Mouse (Mus musculus) myocyte (in vitro differentiated cells): ENCODE results near the gene Sh3bp4. TPM values are rescaled to one million over a fixed set of nuclear protein-coding genes. Genes with fewer than 3 reads are reported as not detected.

Experiments
- H3K27me3 ChIP-seq: one replicate; pipeline ENCODE4 v1.6.1; 2011; ENCODE audit not compliant: control insufficient read depth, insufficient read depth, insufficient read length
- H3K36me3 ChIP-seq: one replicate; pipeline ENCODE4 v1.6.1; 2011; ENCODE audit not compliant: control insufficient read depth, insufficient read depth
- H3K4me2 ChIP-seq: one replicate; pipeline ENCODE4 v1.6.1; 2011; ENCODE audit warnings: low read depth, control low read depth
- H3K4me3 ChIP-seq: one replicate; pipeline ENCODE4 v1.5.1; 2011; ENCODE audit warnings: mild to moderate bottlenecking, control low read depth, moderate library complexity
- H3K79me2 ChIP-seq: one replicate; pipeline ENCODE4 v1.6.1; 2011; ENCODE audit not compliant: control insufficient read depth, insufficient read depth
- H3ac ChIP-seq: one replicate; pipeline ENCODE4 v1.6.1; 2011; ENCODE audit not compliant: control insufficient read depth, insufficient read length
- CEBPB ChIP-seq: IDR thresholded peaks from 2 replicates; pipeline ENCODE4 v1.6.1; 2011; ENCODE audit warnings: mild to moderate bottlenecking, moderate library complexity; ENCODE audit not compliant: poor library complexity, insufficient read depth, severe bottlenecking
- E2F4 ChIP-seq: IDR thresholded peaks from one replicate; pipeline ENCODE4 v1.6.1; 2011; ENCODE audit warnings: mild to moderate bottlenecking, control low read depth, moderate library complexity; ENCODE audit not compliant: insufficient read depth
- MAX ChIP-seq: IDR thresholded peaks from one replicate; pipeline ENCODE4 v1.6.1; 2011; ENCODE audit warnings: low read depth, mild to moderate bottlenecking, control low read depth
- MYOD1 ChIP-seq, 3 experiments: IDR thresholded peaks; one replicate each; pipeline ENCODE4 v1.6.1; 2011; ENCODE audit warnings: control low read depth in 2 of 3, low read depth in 2 of 3, mild to moderate bottlenecking in 2 of 3, moderate library complexity in 1 of 3; ENCODE audit not compliant: insufficient read length in 2 of 3, control insufficient read depth in 1 of 3
- MYOG ChIP-seq, 3 experiments: IDR thresholded peaks; one replicate each; pipeline ENCODE4 v1.6.1; 2011; ENCODE audit warnings: control low read depth in 2 of 3, low read depth in 2 of 3, mild to moderate bottlenecking in 2 of 3; ENCODE audit not compliant: insufficient read length in 2 of 3, control insufficient read depth in 1 of 3, insufficient read depth in 1 of 3
- POLR2A ChIP-seq: IDR thresholded peaks from one replicate; pipeline ENCODE4 v1.6.1; 2011; ENCODE audit warnings: low read depth, mild to moderate bottlenecking, control low read depth, moderate library complexity; ENCODE audit not compliant: insufficient read length
- POLR2AphosphoS2 ChIP-seq: IDR thresholded peaks from one replicate; pipeline ENCODE4 v1.6.1; 2011; ENCODE audit warnings: low read depth, control low read depth; ENCODE audit not compliant: insufficient read length
- REST ChIP-seq: IDR thresholded peaks from one replicate; pipeline ENCODE4 v1.6.1; 2011; ENCODE audit warnings: mild to moderate bottlenecking, control low read depth, moderate library complexity; ENCODE audit not compliant: insufficient read depth, insufficient read length
- SRF ChIP-seq: IDR thresholded peaks from one replicate; pipeline ENCODE4 v1.6.1; 2011; ENCODE audit warnings: low read depth; ENCODE audit not compliant: control insufficient read depth, insufficient read length
- TCF12 ChIP-seq: IDR thresholded peaks from one replicate; pipeline ENCODE4 v1.6.1; 2011; ENCODE audit warnings: mild to moderate bottlenecking, control low read depth; ENCODE audit not compliant: poor library complexity, insufficient read depth, severe bottlenecking
- TCF3 ChIP-seq: IDR thresholded peaks from one replicate; pipeline ENCODE4 v1.6.1; 2011; ENCODE audit warnings: low read depth, control low read depth; ENCODE audit not compliant: insufficient read length
- USF1 ChIP-seq: IDR thresholded peaks from one replicate; pipeline ENCODE4 v1.6.1; 2011; ENCODE audit warnings: low read depth, mild to moderate bottlenecking, control low read depth, moderate library complexity
- polyA plus RNA-seq: library from polyadenylated mRNA; unstranded; fragments of >200 nt; fragmentation: generic; extraction: Trizol; gene quantifications from one replicate; pipeline ENCODE4 v1.2.1, GENCODE M21; 2012; ENCODE audit warnings: missing spikeins

Sh3bp4 gene
- polyA plus RNA-seq, 1 experiment = 23.2 TPM

- H3ac ChIP-seq = no peak overlapping the region
- no peaks in the 10 kb centered on the region for H3K79me2 ChIP-seq
- H3K4me2 ChIP-seq = no peak overlapping the region
- no peak for TF ChIP-seq TCF3
- no peak for TF ChIP-seq E2F4
- TF ChIP-seq MYOD1 (IDR thresholded peaks at IDR 0.05; ENCODE audit: control insufficient read depth in 1 of 3, insufficient read length in 2 of 3, low read depth in 2 of 3) = no peak
- no peak for TF ChIP-seq CEBPB
- no peak for TF ChIP-seq TCF12
- no peak for TF ChIP-seq MAX
- no peak for TF ChIP-seq POLR2AphosphoS2
- TF ChIP-seq MYOG (IDR thresholded peaks at IDR 0.05; ENCODE audit: control insufficient read depth in 1 of 3, insufficient read depth in 1 of 3, insufficient read length in 2 of 3, low read depth in 2 of 3) = no peak
- TF ChIP-seq REST = no peak
- TF ChIP-seq POLR2A = no peak
- TF ChIP-seq USF1 = no peak
- TF ChIP-seq SRF = no peak
- no peaks in the 10 kb centered on the region for H3K36me3 ChIP-seq
- H3K27me3 ChIP-seq = no peaks in the 10 kb centered on the region
- H3K4me3 ChIP-seq = no peak overlapping the region
Observed at GRCm38 (mm10) chr1:89175355-89175754, 105.1 kb downstream of the Sh3bp4 start.

- Histone ChIP-seq H3K36me3 (no peaks in the 10 kb centered on the region), H3K27me3 (no peaks in the 10 kb centered on the region), H3K4me3 (no peak overlapping the region), H3K79me2 (no peaks in the 10 kb centered on the region), H3K4me2 (no peak overlapping the region), H3ac (no peak overlapping the region)
- no peak for TF ChIP-seq MYOG (IDR thresholded peaks at IDR 0.05; ENCODE audit: control insufficient read depth in 1 of 3, insufficient read depth in 1 of 3, insufficient read length in 2 of 3, low read depth in 2 of 3)
- no peak for TF ChIP-seq E2F4
- TF ChIP-seq POLR2A = no peak
- TF ChIP-seq SRF = no peak
- TF ChIP-seq REST = no peak
- TF ChIP-seq TCF12 = no peak
- TF ChIP-seq CEBPB = no peak
- no peak for TF ChIP-seq USF1
- no peak for TF ChIP-seq MAX
- TF ChIP-seq TCF3 = no peak
- no peak for TF ChIP-seq POLR2AphosphoS2
- TF ChIP-seq MYOD1 (IDR thresholded peaks at IDR 0.05; ENCODE audit: control insufficient read depth in 1 of 3, insufficient read length in 2 of 3, low read depth in 2 of 3) = no peak
Observed at GRCm38 (mm10) chr1:89183261-89183831, 113.1 kb downstream of the Sh3bp4 start.

- H3K79me2 ChIP-seq = no peaks in the 10 kb centered on the region
- H3K4me2 ChIP-seq = no peak overlapping the region
- no peaks in the 10 kb centered on the region for H3K27me3 ChIP-seq
- no peak overlapping the region for H3ac ChIP-seq
- TF ChIP-seq REST = no peak
- TF ChIP-seq POLR2AphosphoS2 = no peak
- TF ChIP-seq MYOD1 (IDR thresholded peaks at IDR 0.05; ENCODE audit: control insufficient read depth in 1 of 3, insufficient read length in 2 of 3, low read depth in 2 of 3) = no peak
- TF ChIP-seq USF1 = no peak
- TF ChIP-seq TCF12 = no peak
- no peak for TF ChIP-seq POLR2A
- TF ChIP-seq MYOG (IDR thresholded peaks at IDR 0.05; ENCODE audit: control insufficient read depth in 1 of 3, insufficient read depth in 1 of 3, insufficient read length in 2 of 3, low read depth in 2 of 3) = no peak
- no peak for TF ChIP-seq SRF
- no peak for TF ChIP-seq CEBPB
- no peak for TF ChIP-seq TCF3
- no peak for TF ChIP-seq MAX
- TF ChIP-seq E2F4 = no peak
- H3K4me3 ChIP-seq = no peak overlapping the region
- no peaks in the 10 kb centered on the region for H3K36me3 ChIP-seq
Observed at GRCm38 (mm10) chr1:89184111-89184785, 114.0 kb downstream of the Sh3bp4 start.

- no peak for TF ChIP-seq POLR2A
- TF ChIP-seq MYOD1 (IDR thresholded peaks at IDR 0.05; ENCODE audit: control insufficient read depth in 1 of 3, insufficient read length in 2 of 3, low read depth in 2 of 3) = no peak
- no peak for TF ChIP-seq MYOG (IDR thresholded peaks at IDR 0.05; ENCODE audit: control insufficient read depth in 1 of 3, insufficient read depth in 1 of 3, insufficient read length in 2 of 3, low read depth in 2 of 3)
- TF ChIP-seq MAX = no peak
- no peak for TF ChIP-seq TCF3
- TF ChIP-seq CEBPB = no peak
- TF ChIP-seq USF1 = no peak
- TF ChIP-seq E2F4 = no peak
- no peak for TF ChIP-seq POLR2AphosphoS2
- no peak for TF ChIP-seq TCF12
- TF ChIP-seq REST = no peak
- no peak for TF ChIP-seq SRF
- no peak overlapping the region for H3ac ChIP-seq
- H3K27me3 ChIP-seq = no peaks in the 10 kb centered on the region
- H3K4me3 ChIP-seq = no peak overlapping the region
- no peak overlapping the region for H3K4me2 ChIP-seq
- no peaks in the 10 kb centered on the region for H3K36me3 ChIP-seq
- no peaks in the 10 kb centered on the region for H3K79me2 ChIP-seq
Observed at GRCm38 (mm10) chr1:89184839-89185238, 114.6 kb downstream of the Sh3bp4 start.
